Mouse (Mus musculus): ENCODE results near the gene Adam17. TPM values are rescaled to one million over a fixed set of nuclear protein-coding genes. Genes with fewer than 3 reads are reported as not detected.

The Adam17 gene
- total RNA-seq (2014; rRNA removed) (14.7 and 16.7 TPM in 2 replicates), polyA plus RNA-seq (2012; rRNA removed) (9.5 and 10.5 TPM in 2 replicates)

DNA sequence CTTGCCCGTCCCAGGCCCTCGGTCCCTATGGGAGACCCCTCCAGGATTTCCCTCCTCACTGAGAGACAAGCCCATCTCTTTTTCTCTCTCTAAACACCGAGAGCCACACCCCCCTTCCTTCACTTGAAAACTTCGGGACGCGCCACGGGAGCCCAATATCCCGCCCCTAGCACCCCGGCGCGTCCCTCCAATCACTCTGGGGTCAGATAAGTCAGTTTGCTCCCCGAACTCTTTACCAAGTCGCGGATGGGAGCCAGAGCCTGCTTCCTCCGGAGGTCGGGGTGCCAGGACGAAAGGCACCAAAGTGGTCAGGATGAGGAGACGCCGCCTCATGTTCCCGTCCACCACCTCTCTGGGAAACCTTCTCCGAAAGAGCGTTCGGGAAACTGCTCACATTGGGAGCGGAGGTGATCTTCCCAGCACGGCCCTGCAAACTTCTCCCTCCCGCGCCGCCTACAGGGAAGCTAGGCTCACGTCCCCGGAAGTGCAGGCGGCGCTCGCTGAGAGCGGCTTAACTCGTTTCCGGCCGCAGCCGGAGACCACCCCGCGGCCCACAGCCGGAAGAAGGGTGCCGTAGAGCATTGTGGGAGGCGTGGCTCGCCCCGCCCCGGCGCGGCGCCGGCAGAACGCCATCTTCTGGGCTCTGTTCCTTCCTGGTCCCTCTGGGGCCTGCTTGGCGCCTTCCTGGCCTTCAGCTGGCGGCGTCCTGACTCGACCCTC is at the start of gene Adam17:
Gene Adam17 (minus strand): TSS at position 533 of the 720 bp plus-strand sequence.
- peak; percentile 84 for DNase-seq (ENCODE audit: extremely low read depth, low read depth, low spot score)
- peaks cover 3% of the 10 kb centered on the region; the same call in 1 of the 2 replicates for H3K4me1 ChIP-seq (ENCODE audit: control insufficient read depth, insufficient read depth, low read length)
- H3K9ac ChIP-seq (ENCODE audit: low read depth, low read length), result peak within 1 kb of the TSS; percentile 88

GRCm38 (mm10) chr12:21418621-21419131 is 45.2 kb upstream of the Adam17 start:
- Histone ChIP-seq H3K36me3 (ENCODE audit: control insufficient read depth, insufficient read depth, low read length) (no peaks in the 10 kb centered on the region), H3K9ac (ENCODE audit: low read depth, low read length) (no peak overlapping the region), H3K4me1 (ENCODE audit: control insufficient read depth, insufficient read depth, low read length) (peaks cover 13% of the 10 kb centered on the region), H3K27ac (replicated peaks; ENCODE audit: insufficient read depth, low read depth, low read length) (no peak overlapping the region), H3K79me2 (ENCODE audit: control insufficient read depth, insufficient read depth, low read length) (peaks cover 6% of the 10 kb centered on the region; the same call in 1 of the 2 replicates), H3K4me3 (ENCODE audit: insufficient read depth, low read depth, low read length) (no peak overlapping the region), H3K27me3 (ENCODE audit: control insufficient read depth, insufficient read depth, low read length) (no peaks in the 10 kb centered on the region)
- WGBS, result 82% methylated on average over 11 of the region's 11 CpGs
- no peak for DNase-seq (ENCODE audit: extremely low read depth, low read depth, low spot score)
- no peak for TF ChIP-seq CTCF (IDR thresholded peaks at IDR 0.05; ENCODE audit: low read depth, low read length)
- TF ChIP-seq POLR2A (IDR thresholded peaks at IDR 0.05; ENCODE audit: extremely low read depth, insufficient read depth, low read length), result no peak

More for the DNA sequence above, at the start of gene Adam17:
- Histone ChIP-seq H3K36me3 (ENCODE audit: control insufficient read depth, insufficient read depth, low read length) (no peaks in the 10 kb centered on the region), H3K79me2 (ENCODE audit: control insufficient read depth, insufficient read depth, low read length) (peaks cover 12% of the 10 kb centered on the region), H3K4me3 (ENCODE audit: insufficient read depth, low read depth, low read length) (peak within 1 kb of the TSS; percentile 77), H3K27ac (replicated peaks; ENCODE audit: insufficient read depth, low read depth, low read length) (peak within 1 kb of the TSS; percentile 93), H3K27me3 (ENCODE audit: control insufficient read depth, insufficient read depth, low read length) (no peaks in the 10 kb centered on the region)
- under 1% methylated on average over 55 of the region's 55 CpGs for WGBS
- TF ChIP-seq POLR2A (IDR thresholded peaks at IDR 0.05; ENCODE audit: extremely low read depth, insufficient read depth, low read length), result peak; percentile 69
- peak; percentile 69 for TF ChIP-seq CTCF (IDR thresholded peaks at IDR 0.05; ENCODE audit: low read depth, low read length)

DNA sequence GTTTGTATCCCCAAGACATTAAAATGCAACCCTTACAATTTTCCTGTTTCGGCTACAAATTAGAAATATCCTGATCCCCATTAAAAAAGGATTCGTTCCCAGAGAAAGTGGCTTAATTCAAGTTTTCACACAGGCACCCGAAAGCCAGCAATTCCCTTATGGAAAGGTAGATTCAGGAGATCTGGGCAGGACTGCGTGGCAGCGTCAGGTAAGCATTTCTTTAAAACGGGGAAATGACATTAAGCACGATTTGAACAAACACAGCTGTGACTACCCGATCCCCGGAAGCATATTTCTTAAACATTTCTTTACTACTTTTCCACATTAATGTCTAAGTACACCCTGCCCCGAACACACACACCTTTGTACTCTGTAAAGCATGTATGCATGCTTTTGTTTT is 44.7 kb upstream of the Adam17 start:
- Histone ChIP-seq H3K27me3 (ENCODE audit: control insufficient read depth, insufficient read depth, low read length) (no peaks in the 10 kb centered on the region), H3K9ac (ENCODE audit: low read depth, low read length) (no peak overlapping the region), H3K36me3 (ENCODE audit: control insufficient read depth, insufficient read depth, low read length) (0 out of 2 replicates have a peak, but pooled peaks cover under 1% of the 10 kb centered on the region), H3K79me2 (ENCODE audit: control insufficient read depth, insufficient read depth, low read length) (peaks cover 6% of the 10 kb centered on the region; the same call in 1 of the 2 replicates), H3K27ac (replicated peaks; ENCODE audit: insufficient read depth, low read depth, low read length) (no peak overlapping the region), H3K4me3 (ENCODE audit: insufficient read depth, low read depth, low read length) (peak overlapping the region; percentile 69; the same call in 1 of the 2 replicates), H3K4me1 (ENCODE audit: control insufficient read depth, insufficient read depth, low read length) (peaks cover 13% of the 10 kb centered on the region)
- no peak for DNase-seq (ENCODE audit: extremely low read depth, low read depth, low spot score)
- 14% methylated on average over 10 of the region's 10 CpGs for WGBS
- TF ChIP-seq CTCF (IDR thresholded peaks at IDR 0.05; ENCODE audit: low read depth, low read length) (no peak), POLR2A (IDR thresholded peaks at IDR 0.05; ENCODE audit: extremely low read depth, insufficient read depth, low read length) (no peak)

- peak within 1 kb of the TSS; percentile 95 for H3K9ac ChIP-seq (ENCODE audit: low read depth, low read length)
- H3K27me3 ChIP-seq (ENCODE audit: control insufficient read depth, insufficient read depth, low read length), result no peaks in the 10 kb centered on the region
- 1% methylated on average over 103 of the region's 103 CpGs for WGBS
- peaks cover 6% of the 10 kb centered on the region for H3K36me3 ChIP-seq (ENCODE audit: control insufficient read depth, insufficient read depth, low read length)
- peaks cover 13% of the 10 kb centered on the region for H3K4me1 ChIP-seq (ENCODE audit: control insufficient read depth, insufficient read depth, low read length)
- DNase-seq (ENCODE audit: extremely low read depth, low read depth, low spot score), result peak; percentile 87
- H3K27ac ChIP-seq (replicated peaks; ENCODE audit: insufficient read depth, low read depth, low read length), result peak within 1 kb of the TSS; percentile 91
- H3K79me2 ChIP-seq (ENCODE audit: control insufficient read depth, insufficient read depth, low read length), result peaks cover 10% of the 10 kb centered on the region; the same call in 1 of the 2 replicates
- H3K4me3 ChIP-seq (ENCODE audit: insufficient read depth, low read depth, low read length), result peak within 1 kb of the TSS; percentile 95
- no peak for TF ChIP-seq CTCF (IDR thresholded peaks at IDR 0.05; ENCODE audit: low read depth, low read length)
- TF ChIP-seq POLR2A (IDR thresholded peaks at IDR 0.05; ENCODE audit: extremely low read depth, insufficient read depth, low read length), result peak; percentile 95
These were observed 44.0 kb upstream of the Adam17 start, which contains the start of gene Ywhaq for GRCm38 (mm10) chr12:21417100-21418070. Gene Ywhaq (minus strand): TSS chr12:21417637.

DNA sequence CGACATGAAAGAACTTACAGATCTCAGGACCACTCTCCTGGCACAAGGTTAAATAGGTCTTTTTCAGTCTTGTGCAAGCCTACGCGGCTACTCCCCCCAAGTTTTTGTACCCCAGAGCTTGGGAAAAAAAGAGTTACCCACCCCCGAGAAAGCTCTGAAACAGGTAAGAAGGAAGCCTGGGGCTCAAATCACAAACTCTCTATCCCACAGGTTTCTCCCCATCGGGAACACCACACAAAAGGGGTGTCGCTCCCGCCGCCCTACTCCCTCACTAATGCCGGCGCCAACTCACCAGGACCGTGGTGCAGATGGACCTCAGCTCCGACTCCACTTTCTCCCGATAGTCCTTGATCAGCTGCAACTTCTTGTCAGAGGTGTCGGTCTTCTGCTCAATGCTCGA is 43.1 kb upstream of the Adam17 start:
- Histone ChIP-seq H3K4me3 (ENCODE audit: insufficient read depth, low read depth, low read length) (peak overlapping the region; percentile 66), H3K27me3 (ENCODE audit: control insufficient read depth, insufficient read depth, low read length) (no peaks in the 10 kb centered on the region), H3K4me1 (ENCODE audit: control insufficient read depth, insufficient read depth, low read length) (peaks cover 13% of the 10 kb centered on the region), H3K36me3 (ENCODE audit: control insufficient read depth, insufficient read depth, low read length) (peaks cover 11% of the 10 kb centered on the region), H3K27ac (replicated peaks; ENCODE audit: insufficient read depth, low read depth, low read length) (peak overlapping the region; percentile 31), H3K79me2 (ENCODE audit: control insufficient read depth, insufficient read depth, low read length) (peaks cover 13% of the 10 kb centered on the region; the same call in 1 of the 2 replicates), H3K9ac (ENCODE audit: low read depth, low read length) (peak overlapping the region; percentile 66)
- WGBS, result 2% methylated on average over 15 of the region's 15 CpGs
- DNase-seq (ENCODE audit: extremely low read depth, low read depth, low spot score), result no peak
- no peak for TF ChIP-seq POLR2A (IDR thresholded peaks at IDR 0.05; ENCODE audit: extremely low read depth, insufficient read depth, low read length)
